ENCODE assay signal across 9 mouse cellular contexts in genomic region chr9:42507709-42508108, GRCm38 (mm10). TPM values are rescaled to one million over a fixed set of nuclear protein-coding genes. Genes with fewer than 3 reads are reported as not detected.
DNase-seq lines count a peak whose midpoint lies in the region; ATAC-seq and TF ChIP-seq lines count a peak whose summit lies in the region.
"Had no signal": no experiment of that assay in that cellular context is flagged by ENCODE, and none has a peak within 500 bp of the region (broad histone marks: within the 10 kb centered on the region; RNA-seq: fewer than 3 reads in every experiment).

Gene Tbcel (minus strand): TSS chr9:42507809.

- TF ChIP-seq CTCF in Patski (IDR thresholded peaks at IDR 0.05), result no peak

- H3K4me2 ChIP-seq in heart, embryonic 11.5 days, result no peak within 1 kb of the TSS
- H3K4me2 ChIP-seq: lung, embryonic 14.5 days had no signal

- no peak for ATAC-seq in heart, embryonic 11.5 days (replicated peaks; ENCODE audit: insufficient number of reproducible peaks, low FRiP score, low TSS enrichment)
- ATAC-seq in Patski, result no peak
- no peak for ATAC-seq in erythroid progenitor cell, adult 5-6 weeks (replicated peaks; ENCODE audit: low FRiP score, poor library complexity, severe bottlenecking)

- CTCF ChIA-PET in Patski (lab: Charles Lee), result no interaction called here

- no peak within 1 kb of the TSS for H3K4me3 ChIP-seq in heart, embryonic 11.5 days (ENCODE audit: low read depth, low read length)
- no peak within 1 kb of the TSS for H3K4me3 ChIP-seq in limb, embryonic 10.5 days

- WGBS in heart, embryonic 11.5 days (ENCODE audit: insufficient replicate concordance), result 78% methylated on average over 6 of the region's 6 CpGs
- 90% methylated on average over 6 of the region's 6 CpGs for WGBS in limb, embryonic 10.5 days

- intact Hi-C loops in heart, postnatal 14 days (cut with DNase I), result no loop called here
- intact Hi-C loops in left cerebral cortex, postnatal 10 days (cut with DNase I), result no loop called here

- no peak within 1 kb of the TSS for H3K27ac ChIP-seq in heart, embryonic 11.5 days (ENCODE audit: low read depth, low read length)
- H3K27ac ChIP-seq in limb, embryonic 10.5 days, result no peak within 1 kb of the TSS

- POLR2A ChIA-PET in Patski (lab: Charles Lee), result interaction anchor here (1.8 kb wide), 1 partner anchor 11 kb away, joined by 5 read pairs; no protein-coding TSS in a partner anchor

- no peaks in the 10 kb centered on the region for H3K4me1 ChIP-seq in heart, embryonic 11.5 days (ENCODE audit: control insufficient read depth, insufficient read depth, low read length)
- peaks cover 13% of the 10 kb centered on the region for H3K4me1 ChIP-seq in limb, embryonic 10.5 days

- DNase-seq in heart, postnatal 14 days, result no peak
- no peak for DNase-seq in Patski (ENCODE audit: low read depth, low spot score)
- DNase-seq in left cerebral cortex, postnatal 10 days (ENCODE audit: extremely low spot score in 1 of 2, low spot score in 2 of 2), result no peak
- DNase-seq in limb, embryonic 10.5 days (ENCODE audit: low spot score), result no peak
- no peak for DNase-seq in T-cell, adult 2 months (ENCODE audit: low spot score)
- DNase-seq in urinary bladder, postnatal 4 days (ENCODE audit: low spot score in 2 of 2), result no peak
- DNase-seq: lung, embryonic 14.5 days had no signal

- H3K9ac ChIP-seq in heart, embryonic 11.5 days (ENCODE audit: low read depth, low read length), result no peak within 1 kb of the TSS
- H3K9ac ChIP-seq: lung, embryonic 14.5 days had no signal

- no peaks in the 10 kb centered on the region for H3K27me3 ChIP-seq in heart, embryonic 11.5 days (ENCODE audit: control insufficient read depth, insufficient read depth, low read length)
- H3K27me3 ChIP-seq in Patski, result peaks cover 32% of the 10 kb centered on the region
- H3K27me3 ChIP-seq in limb, embryonic 10.5 days (ENCODE audit: low read depth, poor library complexity, severe bottlenecking), result no peaks in the 10 kb centered on the region

- in situ Hi-C loops in Patski (cut with MboI; ENCODE audit: low pct_unique_long_range_greater_than_20kb), result no loop called here

- H3K9me3 ChIP-seq in heart, embryonic 11.5 days (replicated peaks; ENCODE audit: control insufficient read depth, low read length), result no peaks in the 10 kb centered on the region
- no peaks in the 10 kb centered on the region for H3K9me3 ChIP-seq in limb, embryonic 10.5 days (replicated peaks)

- H3K36me3 ChIP-seq in heart, embryonic 11.5 days (ENCODE audit: control insufficient read depth, insufficient read depth, low read length), result no peaks in the 10 kb centered on the region
- no peaks in the 10 kb centered on the region for H3K36me3 ChIP-seq in limb, embryonic 10.5 days

RNA-seq across cellular contexts. Expression of gene Tbcel, which starts in this region (rescaled TPM):
- total RNA-seq in heart, postnatal 14 days (2021), result 10 to 100 TPM; 22.8 to 25.4 TPM
- polyA plus RNA-seq in heart, embryonic 11.5 days (2014; fragmentation: Nextera tagmentation; extraction: Ambion mirVana), result 4.3 and 4.6 TPM in 2 replicates
- polyA plus RNA-seq in Patski (2021), result 23.3 TPM
- 23.8 and 31.9 TPM in 2 replicates for total RNA-seq in erythroid progenitor cell, adult 5-6 weeks (2015; ENCODE audit: low replicate concordance)
- total RNA-seq in erythroid progenitor cell, adult 5-6 weeks (2017; ENCODE audit: low replicate concordance), result 22.8 and 29.1 TPM in 2 replicates
- 10 to 100 TPM; 38.1 to 45.1 TPM for total RNA-seq in left cerebral cortex, postnatal 10 days (2021)
- polyA plus RNA-seq in limb, embryonic 10.5 days (2016; fragmentation: Nextera tagmentation; extraction: Ambion mirVana), result 3.1 and 4.0 TPM in 2 replicates
